Mouse (Mus musculus) cortical plate, adult 2 months (tissue): ENCODE results near the gene Syne3.

ENCODE experiments used
- CTCF ChIP-seq: fragments of 200-500 bp; IDR thresholded peaks from 2 replicates; pipeline ENCODE4 v1.5.1; 2011; ENCODE audit warnings: mild to moderate bottlenecking, control low read depth, low read length; ENCODE audit not compliant: insufficient read depth; ENCODE audit errors: extremely low read depth
- POLR2A ChIP-seq: fragments of 200-500 bp; IDR thresholded peaks from 2 replicates; pipeline ENCODE4 v1.6.1; 2011; ENCODE audit warnings: mild to moderate bottlenecking, low read length, control low read depth; ENCODE audit not compliant: insufficient read depth; ENCODE audit errors: extremely low read depth

DNA sequence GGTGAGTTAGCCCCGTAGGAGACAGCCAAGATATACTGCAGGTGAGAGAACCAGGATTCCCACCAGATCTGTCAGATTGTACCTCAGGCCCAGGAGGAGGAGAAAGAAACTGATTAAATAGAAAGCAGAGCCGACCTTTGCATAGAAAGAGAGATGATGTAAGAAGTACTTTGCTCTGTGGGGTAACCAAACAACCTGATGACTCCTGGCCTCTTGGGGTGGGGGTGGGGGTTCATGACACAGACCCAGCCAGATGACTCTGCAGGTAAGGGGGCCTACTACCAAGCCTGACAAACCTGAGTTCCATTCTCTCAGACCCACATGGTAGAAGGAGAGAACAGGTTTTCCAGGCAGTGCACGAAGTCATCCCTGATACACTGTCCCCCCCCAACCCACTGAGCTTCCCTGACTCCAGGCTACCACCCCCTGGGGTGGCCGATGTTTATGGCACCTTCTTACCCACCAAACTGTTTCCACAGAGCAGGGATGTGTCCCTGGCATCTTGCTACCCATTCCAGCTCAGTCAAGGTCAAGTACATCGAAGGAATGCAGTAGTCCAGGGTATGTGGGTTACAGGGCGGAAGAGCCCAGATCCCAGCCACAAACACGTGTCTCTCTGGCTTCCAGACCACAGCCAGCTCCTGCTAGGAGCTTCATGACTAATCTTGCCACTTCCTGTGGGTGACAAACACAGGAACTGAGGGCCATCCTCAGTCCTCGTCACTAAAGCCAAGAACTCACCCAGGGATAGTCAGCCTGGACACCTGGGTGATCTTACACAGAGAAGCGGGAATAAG is 8.9 kb downstream of the Syne3 start:
- no peak for TF ChIP-seq CTCF
- no peak for TF ChIP-seq POLR2A
